Mouse (Mus musculus) CD8-positive naive resting alpha-beta T cell, adult 57 days (primary cell): ENCODE data around the gene Slc5a7. TPM values are rescaled to one million over a fixed set of nuclear protein-coding genes. Genes with fewer than 3 reads are reported as not detected.

ENCODE experiments used
- total RNA-seq: library from RNA; stranded (reverse); gene quantifications from one replicate; pipeline ENCODE4 v1.2.4, GENCODE M21; 2023

Slc5a7 gene
- not detected for total RNA-seq

DNA sequence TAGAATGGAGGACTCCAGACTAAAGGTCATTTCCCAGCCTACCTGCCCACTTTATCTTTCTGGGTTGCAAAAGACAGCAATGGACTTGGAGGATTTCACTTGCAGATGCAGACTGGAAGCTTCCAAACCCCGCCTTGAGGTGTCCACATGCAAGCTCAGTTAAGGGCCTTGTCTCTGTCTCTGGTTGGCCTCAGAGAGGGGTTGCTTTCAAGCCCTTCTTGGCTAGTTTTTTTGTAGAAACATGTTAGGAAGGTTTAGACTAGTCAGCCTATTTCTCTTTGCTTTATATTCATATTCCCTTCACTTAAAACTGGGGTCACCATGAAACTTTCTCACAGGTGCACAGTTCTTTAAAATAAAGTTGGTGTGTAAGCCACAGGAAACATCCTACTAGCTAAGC, at the start of gene Slc5a7:
Gene Slc5a7, minus strand, starts transcription at position 101 of the 400 bp plus-strand sequence.

